Mouse (Mus musculus): Measurements from ENCODE around the gene Otop2. TPM values are rescaled to one million over a fixed set of nuclear protein-coding genes. Genes with fewer than 3 reads are reported as not detected.

Gene Otop2
- polyA plus RNA-seq (2016; fragmentation: Nextera tagmentation; extraction: Ambion mirVana), result not detected in 2 replicates

DNA sequence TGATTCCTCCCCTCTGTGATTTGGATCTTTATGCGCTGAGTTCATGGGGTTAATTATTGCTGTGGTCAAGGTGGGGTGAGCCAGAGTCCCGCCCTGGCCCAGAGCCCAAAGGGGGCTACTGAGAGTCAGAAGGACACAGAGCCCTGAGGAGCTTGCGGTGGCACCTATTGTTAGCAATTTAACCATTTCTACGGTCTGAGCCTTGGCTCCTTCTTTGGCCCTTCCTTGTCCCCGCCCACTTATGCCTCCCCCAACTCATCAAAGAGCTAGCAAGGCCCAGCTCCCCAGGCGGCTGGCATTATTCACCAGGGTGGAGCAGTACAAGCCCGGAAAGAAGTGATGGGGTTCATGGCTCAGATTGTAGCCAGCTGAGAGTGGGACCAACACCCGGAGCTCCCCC lies at the start of gene Otop2:
Otop2 (plus strand) TSS at position 301 of the 400 bp plus-strand sequence.
- WGBS, result 20% methylated on average over 8 of the region's 8 CpGs
- no peak within 1 kb of the TSS for H3K27ac ChIP-seq
- peaks cover 7% of the 10 kb centered on the region for H3K4me1 ChIP-seq
- no peak for DNase-seq (ENCODE audit: low spot score)
- no peaks in the 10 kb centered on the region for H3K36me3 ChIP-seq
- no peak within 1 kb of the TSS for H3K4me3 ChIP-seq
- H3K27me3 ChIP-seq (ENCODE audit: low read depth, poor library complexity, severe bottlenecking), result peaks cover 63% of the 10 kb centered on the region
- H3K9me3 ChIP-seq (replicated peaks), result no peaks in the 10 kb centered on the region

DNA sequence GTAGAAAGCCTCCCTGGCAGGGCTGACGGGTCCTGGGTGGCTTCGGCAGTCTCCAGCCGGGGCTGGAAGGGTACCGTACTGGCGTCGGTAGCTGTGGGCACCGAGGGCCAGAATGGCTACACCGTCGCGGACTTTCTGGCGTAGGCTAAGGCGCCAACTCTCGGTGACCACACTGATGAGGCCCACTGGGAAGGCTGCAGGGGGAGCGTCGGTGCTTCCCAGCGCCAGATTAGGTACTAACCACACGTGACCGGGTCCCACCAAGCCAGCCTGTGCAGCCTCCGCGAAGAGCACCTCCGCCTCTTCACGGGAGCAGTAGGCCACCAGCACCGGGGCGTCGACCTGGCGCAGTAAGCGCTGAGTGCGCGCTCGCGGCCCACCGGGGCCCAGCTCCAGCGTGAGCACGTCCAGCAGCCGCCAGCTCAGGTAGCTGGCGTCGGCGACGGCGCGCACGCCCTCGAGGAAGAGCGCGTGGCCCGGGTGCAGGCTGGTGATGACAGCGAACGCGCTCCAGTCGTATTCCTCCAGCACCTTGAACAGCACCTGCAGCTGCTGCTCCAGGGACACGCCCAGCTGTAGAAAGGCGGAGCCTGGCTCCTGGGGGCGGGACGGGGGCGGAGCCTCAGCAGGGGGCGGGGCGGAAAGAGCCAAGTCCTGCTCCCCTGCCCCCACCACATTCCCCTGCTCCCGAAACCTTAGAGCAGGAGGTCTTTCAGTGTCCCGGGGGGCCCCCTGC lies 49.0 kb upstream of the Otop2 start:
- DNase-seq (ENCODE audit: low spot score), result peak; percentile 70
- Histone ChIP-seq H3K36me3 (no peaks in the 10 kb centered on the region), H3K4me3 (peak overlapping the region; percentile 31), H3K27ac (no peak overlapping the region), H3K9me3 (replicated peaks) (no peaks in the 10 kb centered on the region), H3K4me1 (peaks cover 15% of the 10 kb centered on the region), H3K27me3 (ENCODE audit: low read depth, poor library complexity, severe bottlenecking) (peaks cover 100% of the 10 kb centered on the region)
- 17% methylated on average over 59 of the region's 59 CpGs for WGBS

- WGBS, result 61% methylated on average over 4 of the region's 4 CpGs
- no peaks in the 10 kb centered on the region for H3K36me3 ChIP-seq
- H3K27ac ChIP-seq, result no peak overlapping the region
- peaks cover 15% of the 10 kb centered on the region for H3K4me1 ChIP-seq
- H3K27me3 ChIP-seq (ENCODE audit: low read depth, poor library complexity, severe bottlenecking), result peaks cover 100% of the 10 kb centered on the region
- no peak overlapping the region for H3K4me3 ChIP-seq
- DNase-seq (ENCODE audit: low spot score), result no peak
- no peaks in the 10 kb centered on the region for H3K9me3 ChIP-seq (replicated peaks)
Observed at GRCm38 (mm10) chr11:115259134-115259533, 47.8 kb upstream of the Otop2 start.

- Histone ChIP-seq H3K27me3 (ENCODE audit: low read depth, poor library complexity, severe bottlenecking) (peaks cover 100% of the 10 kb centered on the region), H3K36me3 (peaks cover 1% of the 10 kb centered on the region; the same call in 1 of the 2 replicates), H3K27ac (no peak overlapping the region), H3K4me1 (peaks cover 36% of the 10 kb centered on the region), H3K9me3 (replicated peaks) (no peaks in the 10 kb centered on the region), H3K4me3 (no peak overlapping the region)
- WGBS, result 83% methylated on average over 11 of the region's 11 CpGs
- DNase-seq (ENCODE audit: low spot score), result no peak
Observed at GRCm38 (mm10) chr11:115262954-115263353, 44.0 kb upstream of the Otop2 start.

DNA sequence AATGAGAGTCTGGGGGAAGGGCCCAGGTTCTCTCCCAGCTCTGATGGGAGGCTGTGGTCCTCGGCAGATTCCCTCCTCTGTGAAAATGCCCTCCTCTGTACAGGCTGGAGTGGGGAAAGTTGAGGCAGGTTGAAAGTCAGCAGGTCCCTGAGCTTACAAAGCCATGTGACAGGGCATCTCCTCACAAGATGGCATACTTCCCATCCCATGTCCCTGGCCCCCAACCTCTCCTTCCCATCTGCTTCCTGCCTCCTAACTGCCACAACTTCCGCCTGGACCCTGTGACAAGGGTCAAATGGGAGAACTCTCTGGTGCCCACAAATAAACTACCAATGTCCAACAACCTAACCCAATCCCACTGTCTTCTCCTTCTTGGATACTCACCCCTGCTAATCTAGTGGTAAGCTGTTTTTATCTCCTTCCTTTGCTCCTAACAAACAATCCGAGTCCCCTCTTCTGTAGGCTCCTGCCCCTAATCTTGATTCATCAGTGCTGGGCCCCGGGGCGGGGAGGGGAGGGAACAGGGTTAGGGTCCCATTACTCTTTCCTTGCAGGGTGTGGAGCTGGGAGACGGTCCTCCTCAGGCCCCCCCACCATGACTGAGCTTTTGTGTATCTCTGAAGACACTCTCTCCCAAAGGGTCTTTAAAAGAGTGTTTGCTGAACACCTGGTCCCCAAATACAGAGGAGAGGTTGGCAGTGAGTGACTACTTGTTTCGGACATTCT lies 42.7 kb upstream of the Otop2 start:
- Histone ChIP-seq H3K27ac (no peak overlapping the region), H3K36me3 (peaks cover 15% of the 10 kb centered on the region), H3K4me3 (no peak overlapping the region), H3K4me1 (peaks cover 27% of the 10 kb centered on the region), H3K9me3 (replicated peaks) (no peaks in the 10 kb centered on the region), H3K27me3 (ENCODE audit: low read depth, poor library complexity, severe bottlenecking) (peaks cover 100% of the 10 kb centered on the region)
- no peak for DNase-seq (ENCODE audit: low spot score)
- WGBS, result 66% methylated on average over 7 of the region's 7 CpGs

GRCm38 (mm10) chr11:115264862-115265668 lies 41.9 kb upstream of the Otop2 start:
- Histone ChIP-seq H3K4me3 (peak overlapping the region; percentile 44), H3K9me3 (replicated peaks) (no peaks in the 10 kb centered on the region), H3K4me1 (peaks cover 29% of the 10 kb centered on the region), H3K36me3 (peaks cover 19% of the 10 kb centered on the region), H3K27ac (no peak overlapping the region), H3K27me3 (ENCODE audit: low read depth, poor library complexity, severe bottlenecking) (peaks cover 100% of the 10 kb centered on the region)
- 6% methylated on average over 39 of the region's 39 CpGs for WGBS
- DNase-seq (ENCODE audit: low spot score), result peak; percentile 79

GRCm38 (mm10) chr11:115265771-115266399 lies 41.1 kb upstream of the Otop2 start:
- WGBS, result 1% methylated on average over 20 of the region's 20 CpGs
- Histone ChIP-seq H3K27ac (no peak overlapping the region; the same call in 1 of the 2 replicates), H3K36me3 (peaks cover 19% of the 10 kb centered on the region), H3K27me3 (ENCODE audit: low read depth, poor library complexity, severe bottlenecking) (peaks cover 94% of the 10 kb centered on the region), H3K4me1 (peaks cover 32% of the 10 kb centered on the region), H3K4me3 (peak overlapping the region; percentile 54), H3K9me3 (replicated peaks) (no peaks in the 10 kb centered on the region)
- DNase-seq (ENCODE audit: low spot score), result no peak

DNA sequence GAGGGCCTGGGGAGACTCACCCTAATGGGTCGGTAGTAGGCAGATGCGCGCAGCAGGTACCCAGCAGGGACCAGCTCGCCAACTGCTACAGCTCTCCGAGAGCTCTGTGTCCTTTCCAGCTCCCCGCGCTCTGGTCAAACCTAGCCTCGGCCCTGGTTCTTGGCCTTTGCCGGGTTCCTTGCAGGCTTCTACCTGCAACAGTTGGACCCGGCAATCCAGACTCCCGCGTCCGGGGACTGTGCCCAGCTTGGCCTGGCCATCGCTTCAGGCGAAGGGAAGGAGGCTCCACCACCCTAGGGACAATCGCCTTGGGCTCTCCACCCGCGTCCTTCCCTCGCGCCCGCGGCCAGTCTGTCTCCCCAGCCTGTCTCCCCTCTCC lies 40.6 kb upstream of the Otop2 start:
- H3K4me1 ChIP-seq, result peaks cover 36% of the 10 kb centered on the region
- 0 out of 2 replicates have a peak overlapping the region, but pooled peaks have one; percentile 27 for H3K27ac ChIP-seq
- WGBS, result 2% methylated on average over 22 of the region's 22 CpGs

DNA sequence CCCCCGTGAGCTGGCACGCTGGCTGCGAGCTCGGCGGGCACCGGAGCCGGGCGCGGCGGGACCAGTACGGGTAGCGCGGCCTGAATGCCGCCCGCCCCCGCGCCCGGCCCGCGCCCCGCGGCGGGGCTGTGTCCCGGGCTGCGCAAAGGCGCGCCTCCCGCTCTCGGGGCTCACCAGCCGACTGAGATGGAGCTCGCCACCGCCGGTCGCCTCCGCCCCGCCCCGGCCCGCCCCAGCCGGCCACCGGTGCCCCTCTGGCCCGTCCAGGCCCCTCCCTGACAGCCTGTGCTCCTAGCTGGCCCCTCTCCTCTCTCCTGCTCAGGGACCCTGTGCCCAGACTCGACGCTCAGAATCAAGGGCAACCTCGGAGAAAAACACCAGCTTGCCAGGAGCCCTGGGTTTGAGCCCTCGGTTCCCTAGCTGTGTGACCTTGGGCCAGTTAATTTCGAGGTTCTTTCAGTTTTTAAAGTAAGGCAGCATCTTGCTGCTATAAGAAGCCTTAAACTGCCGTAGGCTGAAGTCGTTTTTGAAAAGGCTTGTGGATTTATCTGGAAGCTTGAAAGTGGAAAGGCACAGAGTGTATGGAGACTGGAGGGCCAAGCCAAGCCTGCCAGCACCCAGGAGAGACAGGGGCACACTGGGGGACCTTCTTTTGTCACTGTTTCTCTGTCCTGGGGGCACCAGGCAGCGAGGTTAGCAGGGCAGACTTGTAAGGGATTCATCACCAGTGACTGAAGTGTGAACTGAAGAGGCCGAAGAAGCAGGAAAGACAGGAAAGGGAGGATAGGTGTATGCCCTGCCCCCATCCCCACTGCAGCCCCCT lies 39.7 kb upstream of the Otop2 start, which contains the start of gene Grin2c:
Grin2c (minus strand) TSS at position 183 of the 823 bp plus-strand sequence.
- WGBS, result 6% methylated on average over 50 of the region's 50 CpGs
- no peaks in the 10 kb centered on the region for H3K9me3 ChIP-seq (replicated peaks)
- H3K4me1 ChIP-seq, result peaks cover 39% of the 10 kb centered on the region
- peak within 1 kb of the TSS; percentile 27; the same call in 1 of the 2 replicates for H3K27ac ChIP-seq
- peaks cover 80% of the 10 kb centered on the region for H3K27me3 ChIP-seq (ENCODE audit: low read depth, poor library complexity, severe bottlenecking)
- DNase-seq (ENCODE audit: low spot score), result peak; percentile 49
- H3K36me3 ChIP-seq, result peaks cover 19% of the 10 kb centered on the region
- H3K4me3 ChIP-seq, result peak within 1 kb of the TSS; percentile 54

More for the DNA sequence above, 40.6 kb upstream of the Otop2 start:
- peaks cover 19% of the 10 kb centered on the region for H3K36me3 ChIP-seq
- H3K4me3 ChIP-seq, result peak overlapping the region; percentile 54
- no peak for DNase-seq (ENCODE audit: low spot score)
- H3K9me3 ChIP-seq (replicated peaks), result no peaks in the 10 kb centered on the region
- H3K27me3 ChIP-seq (ENCODE audit: low read depth, poor library complexity, severe bottlenecking), result peaks cover 89% of the 10 kb centered on the region

- 62% methylated on average over 11 of the region's 11 CpGs for WGBS
- no peak overlapping the region for H3K27ac ChIP-seq
- H3K4me3 ChIP-seq, result no peak overlapping the region
- peaks cover 19% of the 10 kb centered on the region for H3K36me3 ChIP-seq
- H3K27me3 ChIP-seq (ENCODE audit: low read depth, poor library complexity, severe bottlenecking), result peaks cover 73% of the 10 kb centered on the region
- DNase-seq (ENCODE audit: low spot score), result no peak
- H3K9me3 ChIP-seq (replicated peaks), result no peaks in the 10 kb centered on the region
- H3K4me1 ChIP-seq, result peaks cover 41% of the 10 kb centered on the region
Observed at GRCm38 (mm10) chr11:115267958-115268357, 39.0 kb upstream of the Otop2 start.

DNA sequence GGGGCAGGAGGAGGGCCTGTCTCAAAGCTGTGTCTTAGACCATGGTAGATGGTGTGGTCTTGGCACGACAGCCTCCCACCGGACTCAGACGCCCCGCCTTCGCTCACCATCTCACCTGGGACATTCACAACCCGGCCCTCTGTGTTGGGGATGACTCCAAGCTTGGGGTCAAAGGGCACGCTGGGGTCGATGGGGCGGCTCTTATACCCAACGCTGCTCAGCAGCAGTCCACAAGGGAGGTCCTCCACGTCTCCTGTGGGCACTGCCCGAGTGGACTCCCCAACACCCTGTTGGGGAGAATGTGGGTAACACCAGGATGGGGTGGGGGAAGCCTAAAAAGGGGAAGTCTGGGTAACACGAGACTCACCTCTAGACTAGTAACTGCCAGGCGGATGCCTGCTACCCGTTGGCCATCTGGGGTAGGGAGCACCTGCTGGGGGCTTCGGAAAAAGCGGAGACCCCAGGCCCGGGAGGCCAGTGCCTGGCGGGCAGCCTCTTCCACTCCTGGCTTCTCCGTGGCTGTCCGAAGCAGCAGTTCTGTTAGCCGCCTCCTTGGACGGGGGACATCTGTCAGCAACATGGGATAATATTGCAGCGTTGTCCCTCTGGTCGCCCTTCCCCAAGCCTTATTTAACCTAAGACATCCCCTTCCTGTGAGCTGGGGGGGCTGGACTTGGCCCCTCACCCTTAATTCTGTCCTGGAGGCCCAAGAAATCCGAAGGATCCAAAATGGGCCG lies 37.5 kb upstream of the Otop2 start:
- DNase-seq (ENCODE audit: low spot score), result no peak

More for the DNA sequence above, 37.5 kb upstream of the Otop2 start:
- no peak overlapping the region for H3K4me3 ChIP-seq
- H3K36me3 ChIP-seq, result peaks cover 19% of the 10 kb centered on the region
- peaks cover 58% of the 10 kb centered on the region for H3K27me3 ChIP-seq (ENCODE audit: low read depth, poor library complexity, severe bottlenecking)
- peaks cover 46% of the 10 kb centered on the region for H3K4me1 ChIP-seq
- H3K9me3 ChIP-seq (replicated peaks), result no peaks in the 10 kb centered on the region
- no peak overlapping the region for H3K27ac ChIP-seq
- WGBS, result 90% methylated on average over 27 of the region's 27 CpGs
